Mouse (Mus musculus): Measurements from ENCODE around the gene Afap1.

The Afap1 gene

DNA sequence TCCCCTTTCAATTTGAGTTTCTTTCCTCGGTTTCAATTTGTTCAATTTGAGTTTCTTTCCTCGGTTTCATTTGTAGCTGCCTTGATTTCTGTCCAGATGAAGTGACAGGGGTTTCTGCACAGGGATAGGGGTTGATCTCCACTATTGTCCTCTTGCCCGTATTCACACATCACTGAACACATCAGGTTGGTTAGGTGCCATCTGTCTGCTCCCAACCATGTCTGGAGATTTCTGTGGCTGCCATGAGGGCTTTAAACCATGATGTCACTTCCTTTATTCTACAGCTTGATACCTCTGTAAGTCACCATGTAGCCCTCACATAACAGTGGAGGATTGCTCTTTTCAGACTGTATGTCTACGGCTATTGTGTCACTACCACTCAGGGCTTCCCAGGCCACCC, 4.0 kb downstream of the Afap1 start:
- no peak for DNase-seq (ENCODE audit: low spot score)

DNA sequence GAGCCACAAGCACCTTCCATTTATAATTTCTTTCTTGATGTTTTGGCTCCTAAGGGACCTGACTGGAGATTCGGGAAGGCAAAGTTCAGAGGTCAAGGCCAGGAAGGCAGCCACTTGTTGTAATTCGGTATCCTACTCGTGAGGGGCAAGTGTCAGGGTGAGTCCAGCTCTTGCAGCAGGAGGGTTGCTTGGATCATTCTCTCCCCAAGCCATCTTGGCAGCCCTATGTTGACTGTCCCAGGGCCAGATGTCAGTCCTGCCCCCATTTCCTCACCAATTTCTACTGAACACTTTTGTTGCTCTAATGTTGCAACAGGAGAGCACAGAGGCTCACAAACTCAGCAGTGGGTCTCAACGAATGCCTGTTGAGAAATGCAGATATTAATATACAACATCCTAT, 5.0 kb downstream of the Afap1 start:
- DNase-seq (ENCODE audit: low spot score), result no peak

GRCm38 (mm10) chr5:35898994-35899393, 5.9 kb downstream of the Afap1 start:
- no peak for DNase-seq (ENCODE audit: low spot score)

- DNase-seq (ENCODE audit: low spot score), result no peak
These were observed 7.5 kb downstream of the Afap1 start for GRCm38 (mm10) chr5:35900401-35901225.

GRCm38 (mm10) chr5:35901226-35901809, 8.2 kb downstream of the Afap1 start:
- no peak for DNase-seq (ENCODE audit: low spot score)

DNA sequence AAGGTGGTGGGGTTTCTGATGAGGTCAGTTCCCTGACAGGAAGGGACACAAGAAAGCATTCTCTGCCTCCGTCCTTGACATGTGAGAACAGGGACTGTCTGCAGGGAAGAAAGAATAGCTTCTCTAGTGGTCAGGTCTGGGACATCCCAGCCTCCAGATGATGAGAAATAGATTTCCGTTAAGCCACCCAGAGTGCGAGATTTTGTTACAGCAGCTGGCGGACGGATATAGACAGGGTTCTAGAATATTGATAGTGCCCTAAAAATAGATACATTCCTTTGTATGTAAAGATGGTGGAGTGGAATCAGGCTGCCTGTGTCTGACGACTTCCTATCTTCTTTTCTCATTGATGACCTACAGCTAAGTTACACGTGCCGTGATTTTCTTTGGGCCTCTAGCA, 10.3 kb downstream of the Afap1 start:
- no peak for DNase-seq (ENCODE audit: low spot score)

GRCm38 (mm10) chr5:35905283-35905682, 12.2 kb downstream of the Afap1 start:
- no peak for DNase-seq (ENCODE audit: low spot score)

DNA sequence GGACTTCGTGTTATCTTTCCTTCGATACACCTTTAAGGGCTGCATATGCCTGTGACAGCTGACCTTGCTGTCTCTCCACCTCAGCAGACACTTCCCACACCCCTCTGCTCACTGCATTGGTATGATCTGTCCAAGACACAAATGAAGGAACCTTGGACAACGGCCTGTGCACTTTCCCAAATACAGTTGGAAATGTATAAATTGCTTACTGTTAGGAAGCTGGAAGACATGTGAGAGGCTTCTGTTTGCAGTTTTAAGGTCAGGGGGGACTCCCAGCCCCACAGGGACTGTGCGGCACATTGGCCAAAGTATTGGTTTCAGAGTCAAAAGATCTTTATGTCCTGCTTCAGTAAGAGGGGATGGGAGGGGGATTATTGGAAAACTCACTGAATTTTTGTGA, 14.0 kb downstream of the Afap1 start:
- no peak for DNase-seq (ENCODE audit: low spot score)

GRCm38 (mm10) chr5:35907633-35908426, 14.7 kb downstream of the Afap1 start:
- peak; percentile 62 for DNase-seq (ENCODE audit: low spot score)

- no peak for DNase-seq (ENCODE audit: low spot score)
These were observed 15.7 kb downstream of the Afap1 start for GRCm38 (mm10) chr5:35908626-35909443.

DNA sequence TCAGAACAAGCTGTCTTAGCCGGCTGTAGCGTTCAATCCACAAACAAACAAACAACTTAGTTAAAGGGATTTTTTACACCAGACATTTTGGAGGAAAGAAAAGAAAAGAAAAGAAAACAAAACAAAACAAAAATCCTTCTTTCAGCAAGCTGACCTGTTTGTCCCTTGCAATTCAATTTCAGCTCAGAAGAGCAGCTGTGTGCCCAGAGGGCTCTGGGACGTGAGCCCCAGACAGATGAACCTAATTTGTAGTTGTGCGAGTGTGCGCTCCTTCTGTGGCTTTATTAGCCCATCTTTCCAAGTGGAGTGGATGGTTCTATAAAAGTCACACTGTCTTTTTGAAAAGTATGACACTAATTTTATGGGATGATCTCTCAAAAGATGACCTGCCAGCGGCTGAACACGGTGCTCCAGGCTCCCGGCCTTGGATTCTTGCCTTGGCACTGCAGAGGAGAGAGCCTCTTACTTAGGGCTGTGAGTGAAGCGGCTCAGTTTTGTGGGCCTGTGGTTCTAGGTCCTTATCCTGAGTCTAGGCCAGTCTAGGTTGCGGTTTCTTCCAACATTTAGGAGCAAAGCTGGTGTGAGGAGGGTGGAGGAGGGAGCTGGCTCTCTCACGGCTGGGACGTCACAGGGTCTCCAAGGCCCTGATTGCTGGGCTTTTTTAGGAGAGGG, 22.6 kb downstream of the Afap1 start:
- no peak for DNase-seq (ENCODE audit: low spot score)

DNA sequence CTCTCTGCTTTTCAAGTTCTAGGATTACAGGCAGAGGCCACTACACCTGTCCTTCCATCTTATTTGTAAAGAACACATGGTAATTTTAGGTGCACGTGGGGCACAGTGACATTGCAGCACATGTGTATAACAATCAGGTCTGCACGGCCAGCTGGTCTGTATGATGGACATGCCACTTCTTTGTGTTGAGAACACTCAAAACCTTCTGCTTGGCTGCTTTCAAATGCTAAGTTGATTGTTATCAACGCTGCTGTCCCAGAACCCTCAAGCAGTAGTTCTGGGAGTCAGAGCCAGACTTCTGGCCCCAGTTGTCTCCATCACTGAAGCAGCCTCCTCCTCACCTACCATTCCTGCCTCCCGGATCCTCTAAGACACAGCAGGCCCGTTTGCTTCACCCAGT, 23.5 kb downstream of the Afap1 start:
- DNase-seq (ENCODE audit: low spot score), result no peak

DNA sequence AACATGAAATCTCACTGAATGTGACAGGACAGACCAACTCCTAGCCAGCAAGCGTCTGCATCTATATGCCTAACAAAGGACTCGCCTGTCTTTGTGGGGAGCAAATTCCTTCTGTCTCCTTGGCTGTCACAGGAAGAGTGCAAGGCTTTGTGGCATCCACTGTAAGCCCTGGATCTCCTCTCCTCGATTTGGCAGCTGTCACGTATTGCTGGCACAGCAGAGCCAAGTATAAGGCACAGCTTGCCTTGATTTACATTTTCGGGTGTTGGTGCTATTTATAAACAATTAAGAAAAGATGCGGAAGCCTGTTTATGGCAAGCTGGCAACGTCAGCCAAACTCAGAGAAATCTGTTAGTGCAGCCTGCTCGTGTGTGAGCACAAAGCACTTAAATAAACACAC, 25.3 kb downstream of the Afap1 start:
- no peak for DNase-seq (ENCODE audit: low spot score)

GRCm38 (mm10) chr5:35920076-35920475, 27.0 kb downstream of the Afap1 start:
- DNase-seq (ENCODE audit: low spot score), result no peak

GRCm38 (mm10) chr5:35920557-35920956, 27.4 kb downstream of the Afap1 start:
- no peak for DNase-seq (ENCODE audit: low spot score)

DNA sequence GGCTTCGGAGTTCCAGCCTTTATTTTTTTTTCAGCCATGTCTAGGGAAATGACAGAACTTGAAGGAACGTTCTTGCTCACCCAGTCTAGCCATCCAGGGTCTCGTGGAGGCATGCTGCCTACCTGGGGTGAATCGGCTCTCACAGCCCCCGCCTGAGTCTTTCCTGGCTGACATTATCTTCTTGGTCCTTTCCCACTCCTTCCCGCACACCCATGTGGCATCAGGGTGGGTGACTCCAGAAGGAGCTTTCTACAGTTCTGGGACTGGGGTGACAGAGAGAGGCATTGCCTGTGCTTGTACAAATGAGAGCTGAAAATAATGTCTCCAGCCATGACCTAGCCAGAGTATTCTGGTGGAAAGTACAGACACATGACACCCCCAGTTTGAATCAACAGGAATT, 28.0 kb downstream of the Afap1 start:
- DNase-seq (ENCODE audit: low spot score), result no peak

DNA sequence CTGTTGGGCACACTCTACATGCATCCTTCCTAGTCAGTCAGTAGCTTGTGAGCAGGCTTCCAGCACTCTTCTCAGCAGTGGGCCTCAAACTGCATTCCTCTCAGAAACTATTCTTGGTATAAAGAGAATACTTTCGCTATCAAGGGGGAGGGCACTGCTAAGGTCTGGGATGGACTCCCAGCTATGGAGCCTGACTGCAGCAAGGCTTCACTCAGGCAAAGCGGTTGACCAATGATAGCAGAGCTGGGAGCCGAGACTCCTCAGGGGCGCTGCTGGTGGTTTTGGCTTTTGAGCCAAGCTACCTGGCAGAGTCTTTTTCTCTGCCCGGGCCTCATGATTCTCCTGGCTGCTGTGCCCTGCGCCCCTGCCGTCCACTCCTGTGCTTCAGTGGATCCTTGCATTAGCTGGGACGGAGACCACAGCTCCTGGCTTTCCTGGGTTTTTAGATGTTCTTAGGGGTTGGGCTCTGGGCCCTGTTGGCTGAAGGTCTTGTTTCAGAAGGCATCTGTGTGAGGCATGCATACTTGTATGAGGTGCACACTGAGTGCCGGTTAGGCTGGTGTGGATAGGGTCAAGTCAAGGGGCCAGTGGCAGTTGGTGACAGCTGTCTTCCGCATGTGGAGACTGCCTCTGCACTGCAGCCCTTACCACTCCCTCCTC, 28.6 kb downstream of the Afap1 start:
- peak; percentile 39 for DNase-seq (ENCODE audit: low spot score)

DNA sequence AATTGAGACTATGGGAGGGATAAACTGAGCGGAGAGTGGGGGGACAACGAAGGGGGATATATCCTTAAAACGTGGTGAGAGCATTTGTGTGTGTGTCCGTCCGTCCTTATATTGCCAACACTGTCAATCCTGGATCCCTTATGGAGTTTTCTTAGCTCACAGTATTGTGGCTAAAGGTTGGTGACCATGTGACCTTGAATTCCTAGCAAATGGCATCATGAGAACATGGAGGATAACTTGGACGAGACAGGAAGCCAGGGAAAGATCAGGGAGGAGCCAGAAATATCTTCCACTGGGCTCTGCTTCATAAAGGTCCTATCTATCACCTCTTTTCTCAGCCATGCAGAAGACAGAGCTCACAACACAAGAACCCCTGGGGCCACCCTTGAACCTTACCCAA, 30.3 kb downstream of the Afap1 start:
- no peak for DNase-seq (ENCODE audit: low spot score)

DNA sequence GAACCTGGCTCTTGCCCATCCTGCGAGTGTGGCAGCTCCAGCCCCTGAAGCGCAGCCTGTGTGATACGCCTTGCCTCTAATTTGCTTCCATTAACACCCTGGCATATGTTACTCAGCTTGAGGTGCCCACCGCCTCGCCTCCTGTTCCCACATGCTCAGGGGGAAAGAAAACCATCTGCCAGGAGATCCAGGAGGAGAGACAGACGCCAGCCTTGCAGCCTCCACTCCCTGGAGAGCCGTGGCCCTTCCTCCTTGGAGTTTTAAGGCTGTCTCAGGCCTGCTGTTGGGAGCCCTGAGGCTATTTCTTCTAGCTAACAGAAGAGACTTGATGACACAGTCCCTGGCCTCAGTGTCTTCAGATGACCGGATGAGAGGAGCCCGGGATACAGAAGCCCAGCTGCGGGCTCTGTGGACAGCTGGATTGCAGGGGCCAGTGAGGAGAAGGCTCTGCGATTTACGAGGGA, 32.1 kb downstream of the Afap1 start:
- no peak for DNase-seq (ENCODE audit: low spot score)

- DNase-seq (ENCODE audit: low spot score), result no peak
These were observed 33.4 kb downstream of the Afap1 start for GRCm38 (mm10) chr5:35926511-35926910.

- no peak for DNase-seq (ENCODE audit: low spot score)
These were observed 38.2 kb downstream of the Afap1 start for GRCm38 (mm10) chr5:35931296-35931695.
